Mouse (Mus musculus) MEL (cell line): ENCODE results near the gene Acin1. TPM values are rescaled to one million over a fixed set of nuclear protein-coding genes. Genes with fewer than 3 reads are reported as not detected.

Source experiments
- DNase-seq: peaks from one replicate; pipeline ENCODE4 v3.0.0; 2011; ENCODE audit warnings: low read depth, low spot score
- H3K27ac ChIP-seq: 2 replicates; pipeline ENCODE4 v1.5.1; 2012; ENCODE audit warnings: low read depth, mild to moderate bottlenecking, control low read depth, low read length, moderate library complexity; ENCODE audit not compliant: control insufficient read depth
- H3K27me3 ChIP-seq, 2 experiments: fragments of 150-350 bp in 1 of 2; sonication (generic) in 1 of 2; 2 replicates each; pipeline ENCODE4 v1.6.1; 2012; ENCODE audit warnings: low read length in 2 of 2, mild to moderate bottlenecking in 2 of 2, improper control_type of control experiment in 1 of 2, moderate library complexity in 1 of 2; ENCODE audit not compliant: insufficient read depth in 2 of 2, control insufficient read depth in 1 of 2
- H3K36me3 ChIP-seq, 2 experiments: 2 replicates each; pipeline ENCODE4 v1.6.1; 2012 to 2014; ENCODE audit warnings: low read length in 2 of 2, improper control_type of control experiment in 1 of 2, inconsistent platforms in 1 of 2, mild to moderate bottlenecking in 1 of 2; ENCODE audit not compliant: insufficient read depth in 2 of 2, control insufficient read depth in 1 of 2
- H3K4me1 ChIP-seq, 2 experiments: fragments of 150-350 bp in 1 of 2; sonication (generic) in 1 of 2; 2 replicates each; pipeline ENCODE4 v1.6.1; 2012; ENCODE audit warnings: low read length in 2 of 2, improper control_type of control experiment in 1 of 2, mild to moderate bottlenecking in 1 of 2; ENCODE audit not compliant: insufficient read depth in 2 of 2, control insufficient read depth in 1 of 2
- H3K4me3 ChIP-seq, 2 experiments: fragments of 150-350 bp in 1 of 2; sonication (generic) in 1 of 2; 2 replicates each; pipeline ENCODE4 v1.5.1; 2012; ENCODE audit warnings: low read depth in 2 of 2, low read length in 2 of 2, mild to moderate bottlenecking in 2 of 2, moderate library complexity in 2 of 2, control low read depth in 1 of 2, improper control_type of control experiment in 1 of 2; ENCODE audit not compliant: control insufficient read depth in 1 of 2, insufficient read depth in 1 of 2
- H3K79me2 ChIP-seq: 2 replicates; pipeline ENCODE4 v1.6.1; 2012; ENCODE audit warnings: mild to moderate bottlenecking, low read length, moderate library complexity; ENCODE audit not compliant: control insufficient read depth, poor library complexity, insufficient read depth
- H3K9ac ChIP-seq: 2 replicates; pipeline ENCODE4 v1.6.1; 2012; ENCODE audit warnings: low read depth, mild to moderate bottlenecking, control low read depth, low read length, moderate library complexity; ENCODE audit not compliant: control insufficient read depth, poor library complexity, severe bottlenecking
- H3K9me3 ChIP-seq: fragments of 150-350 bp; sonication (generic); replicated peaks from 2 replicates; pipeline ENCODE4 v1.6.1; 2012; ENCODE audit warnings: mild to moderate bottlenecking, low read length, improper control_type of control experiment, moderate library complexity; ENCODE audit not compliant: insufficient read depth
- BHLHE40 ChIP-seq: IDR thresholded peaks from 2 replicates; pipeline ENCODE4 v1.6.1; 2012; ENCODE audit warnings: low read depth, mild to moderate bottlenecking, inconsistent platforms, low read length, improper control_type of control experiment, borderline replicate concordance
- CHD1 ChIP-seq: IDR thresholded peaks from 2 replicates; pipeline ENCODE4 v1.6.1; 2012; ENCODE audit warnings: low read depth, mild to moderate bottlenecking, inconsistent platforms, low read length, improper control_type of control experiment
- CHD2 ChIP-seq: IDR thresholded peaks from 2 replicates; pipeline ENCODE4 v1.6.1; 2011; ENCODE audit warnings: low read length, improper control_type of control experiment
- CTCF ChIP-seq, 3 experiments: IDR thresholded peaks in 2 of 3; conservative IDR thresholded peaks in 1 of 3; 2 replicates each; pipeline ENCODE4 v1.5.1; 2011 to 2012; ENCODE audit warnings: low read length in 3 of 3, low read depth in 2 of 3, mild to moderate bottlenecking in 2 of 3, improper control_type of control experiment in 1 of 3, inconsistent platforms in 1 of 3, mixed read lengths in 1 of 3, moderate library complexity in 1 of 3; ENCODE audit not compliant: control insufficient read depth in 1 of 3, insufficient read depth in 1 of 3, poor library complexity in 1 of 3, severe bottlenecking in 1 of 3
- E2F4 ChIP-seq: IDR thresholded peaks from 2 replicates; pipeline ENCODE4 v1.6.1; 2011; ENCODE audit warnings: low read depth, low read length, improper control_type of control experiment, borderline replicate concordance
- ELF1 ChIP-seq: IDR thresholded peaks from 2 replicates; pipeline ENCODE4 v1.6.1; 2014; ENCODE audit warnings: low read depth, mild to moderate bottlenecking, inconsistent platforms, low read length, improper control_type of control experiment, moderate library complexity
- EP300 ChIP-seq, 2 experiments: IDR thresholded peaks; 2 replicates each; pipeline ENCODE4 v1.6.1; 2011; ENCODE audit warnings: improper control_type of control experiment in 2 of 2, low read length in 2 of 2, low read depth in 1 of 2, mild to moderate bottlenecking in 1 of 2
- ETS1 ChIP-seq: IDR thresholded peaks from 2 replicates; pipeline ENCODE4 v1.6.1; 2012; ENCODE audit warnings: low read depth, mild to moderate bottlenecking, inconsistent platforms, low read length, improper control_type of control experiment, moderate library complexity
- GATA1 ChIP-seq: IDR thresholded peaks from 2 replicates; pipeline ENCODE4 v1.6.1; 2011; ENCODE audit warnings: low read depth, low read length, improper control_type of control experiment
- HCFC1 ChIP-seq: IDR thresholded peaks from 2 replicates; pipeline ENCODE4 v1.6.1; 2012; ENCODE audit warnings: low read depth, mild to moderate bottlenecking, inconsistent platforms, low read length, improper control_type of control experiment, moderate library complexity
- JUND ChIP-seq: IDR thresholded peaks from 2 replicates; pipeline ENCODE4 v1.6.1; 2011; ENCODE audit warnings: low read depth, mild to moderate bottlenecking, improper control_type of control experiment, low read length
- KAT2A ChIP-seq: conservative IDR thresholded peaks from 2 replicates; pipeline ENCODE4 v1.6.1; 2012; ENCODE audit warnings: low read depth, low read length, improper control_type of control experiment, inconsistent platforms
- MAFK ChIP-seq: IDR thresholded peaks from 2 replicates; pipeline ENCODE4 v1.6.1; 2011; ENCODE audit warnings: low read depth, mild to moderate bottlenecking, low read length, improper control_type of control experiment, borderline replicate concordance
- MAX ChIP-seq: IDR thresholded peaks from 2 replicates; pipeline ENCODE4 v1.6.1; 2011; ENCODE audit warnings: low read length, improper control_type of control experiment
- MAZ ChIP-seq: IDR thresholded peaks from 2 replicates; pipeline ENCODE4 v1.6.1; 2012; ENCODE audit warnings: low read depth, mild to moderate bottlenecking, inconsistent platforms, low read length, improper control_type of control experiment
- MEF2A ChIP-seq: IDR thresholded peaks from 2 replicates; pipeline ENCODE4 v1.6.1; 2014; ENCODE audit warnings: low read depth, mild to moderate bottlenecking, inconsistent platforms, low read length, improper control_type of control experiment; ENCODE audit not compliant: poor library complexity, insufficient replicate concordance, severe bottlenecking; ENCODE audit errors: extremely low read depth
- MXI1 ChIP-seq: IDR thresholded peaks from 2 replicates; pipeline ENCODE4 v1.6.1; 2011; ENCODE audit warnings: mild to moderate bottlenecking, low read depth, low read length, improper control_type of control experiment
- MYB ChIP-seq: IDR thresholded peaks from 2 replicates; pipeline ENCODE4 v1.6.1; 2011; ENCODE audit warnings: mild to moderate bottlenecking, low read depth, low read length, improper control_type of control experiment
- MYC ChIP-seq: IDR thresholded peaks from 2 replicates; pipeline ENCODE4 v1.6.1; 2011; ENCODE audit warnings: low read depth, mild to moderate bottlenecking, low read length, improper control_type of control experiment, moderate library complexity
- NELFE ChIP-seq: IDR thresholded peaks from 2 replicates; pipeline ENCODE4 v1.6.1; 2011; ENCODE audit warnings: low read depth, low read length, improper control_type of control experiment
- NRF1 ChIP-seq: IDR thresholded peaks from 2 replicates; pipeline ENCODE4 v1.6.1; 2014; ENCODE audit warnings: low read depth, mild to moderate bottlenecking, inconsistent platforms, low read length, improper control_type of control experiment, moderate library complexity; ENCODE audit not compliant: poor library complexity, insufficient read depth, severe bottlenecking
- POLR2AphosphoS2 ChIP-seq: IDR thresholded peaks from 2 replicates; pipeline ENCODE4 v1.6.1; 2011; ENCODE audit warnings: low read length, improper control_type of control experiment
- POLR2AphosphoS5 ChIP-seq: IDR thresholded peaks from 2 replicates; pipeline ENCODE4 v1.6.1; 2012; ENCODE audit warnings: low read depth, borderline replicate concordance, mild to moderate bottlenecking, inconsistent platforms, low read length, moderate library complexity, mixed read lengths
- RAD21 ChIP-seq: IDR thresholded peaks from 2 replicates; pipeline ENCODE4 v1.6.1; 2011; ENCODE audit warnings: mild to moderate bottlenecking, low read depth, low read length, improper control_type of control experiment
- RCOR1 ChIP-seq: IDR thresholded peaks from 2 replicates; pipeline ENCODE4 v1.6.1; 2012; ENCODE audit warnings: low read depth, mild to moderate bottlenecking, inconsistent platforms, low read length, improper control_type of control experiment
- SIN3A ChIP-seq: IDR thresholded peaks from 2 replicates; pipeline ENCODE4 v1.6.1; 2012; ENCODE audit warnings: low read length, improper control_type of control experiment, inconsistent platforms
- SMC3 ChIP-seq: IDR thresholded peaks from 2 replicates; pipeline ENCODE4 v1.6.1; 2011; ENCODE audit warnings: low read depth, low read length, improper control_type of control experiment
- TAL1 ChIP-seq: IDR thresholded peaks from 2 replicates; pipeline ENCODE4 v1.6.1; 2012; ENCODE audit warnings: mild to moderate bottlenecking, inconsistent platforms, low read length, moderate library complexity, mixed read lengths
- TBP ChIP-seq: IDR thresholded peaks from 2 replicates; pipeline ENCODE4 v1.8.0; 2011; ENCODE audit warnings: low read depth, low read length, improper control_type of control experiment
- TCF12 ChIP-seq: IDR thresholded peaks from 2 replicates; pipeline ENCODE4 v1.6.1; 2014; ENCODE audit warnings: low read depth, mild to moderate bottlenecking, inconsistent platforms, low read length, improper control_type of control experiment, moderate library complexity
- UBTF ChIP-seq: IDR thresholded peaks from 2 replicates; pipeline ENCODE4 v1.6.1; 2012; ENCODE audit warnings: low read depth, mild to moderate bottlenecking, inconsistent platforms, low read length, improper control_type of control experiment, moderate library complexity, borderline replicate concordance; ENCODE audit not compliant: insufficient read depth
- USF1 ChIP-seq: IDR thresholded peaks from 2 replicates; pipeline ENCODE4 v1.6.1; 2014; ENCODE audit warnings: low read depth, mild to moderate bottlenecking, inconsistent platforms, low read length, improper control_type of control experiment, moderate library complexity
- USF2 ChIP-seq, 2 experiments: IDR thresholded peaks; 2 replicates each; pipeline ENCODE4 v1.6.1; 2011 to 2012; ENCODE audit warnings: improper control_type of control experiment in 2 of 2, low read length in 2 of 2, borderline replicate concordance in 1 of 2, inconsistent platforms in 1 of 2, low read depth in 1 of 2, mild to moderate bottlenecking in 1 of 2; ENCODE audit not compliant: insufficient read depth in 1 of 2
- ZC3H11A ChIP-seq: IDR thresholded peaks from 2 replicates; pipeline ENCODE4 v1.6.1; 2012; ENCODE audit warnings: low read depth, mild to moderate bottlenecking, inconsistent platforms, low read length, improper control_type of control experiment
- ZKSCAN1 ChIP-seq: IDR thresholded peaks from 2 replicates; pipeline ENCODE4 v1.6.1; 2012; ENCODE audit warnings: low read depth, mild to moderate bottlenecking, inconsistent platforms, low read length, improper control_type of control experiment, moderate library complexity
- ZMIZ1 ChIP-seq: IDR thresholded peaks from 2 replicates; pipeline ENCODE4 v1.6.1; 2012; ENCODE audit warnings: low read depth, mild to moderate bottlenecking, inconsistent platforms, low read length, improper control_type of control experiment, moderate library complexity
- ZNF384 ChIP-seq: IDR thresholded peaks from 2 replicates; pipeline ENCODE4 v1.6.1; 2012; ENCODE audit warnings: low read depth, mild to moderate bottlenecking, inconsistent platforms, low read length, improper control_type of control experiment
- polyA plus RNA-seq, 2 experiments: library from polyadenylated mRNA; stranded (reverse) in 1 of 2; unstranded in 1 of 2; fragments of >175 nt in 1 of 2; fragments of >200 nt in 1 of 2; gene quantifications; 2 replicates each; pipeline versions ENCODE4 v1.2.1 to v1.2.4; 2012; ENCODE audit warnings: low replicate concordance in 2 of 2, low read depth in 1 of 2; ENCODE audit not compliant: insufficient read length in 2 of 2, insufficient read depth in 1 of 2, missing spikeins in 1 of 2
- total RNA-seq: library from RNA; depleted of rRNA; stranded (reverse); fragments of 300-350 nt; gene quantifications from 2 replicates; pipeline ENCODE4 v1.2.3, GENCODE M21; 2012

Acin1 gene
- total and polyA plus RNA-seq, 3 experiments, result 103 to 248 (median 115) TPM

- Histone ChIP-seq H3K27ac (peak overlapping the region; percentile 93), H3K9me3 (no peaks in the 10 kb centered on the region), H3K79me2 (peaks cover 24% of the 10 kb centered on the region), H3K4me1 (peaks cover 3 to 24% of the 10 kb centered on the region in 2 experiments), H3K4me3 (peak overlapping the region; percentile 96 to 97), H3K36me3 (peaks cover 9 to 30% of the 10 kb centered on the region in 2 experiments), H3K9ac (peak overlapping the region; percentile 96), H3K27me3 (no peaks in the 10 kb centered on the region)
- DNase-seq, result peak; percentile 93
- TF ChIP-seq ZKSCAN1 (no peak), MYB (no peak), JUND (no peak), ZC3H11A (no peak), MAX (peak; percentile 53; the same call in 1 of the 2 replicates), ETS1 (0 out of 2 replicates have a peak, but pooled peaks have one; percentile 31), ZNF384 (no peak), ELF1 (0 out of 2 replicates have a peak, but pooled peaks have one; percentile 47), POLR2AphosphoS2 (peak; percentile 93), CTCF (IDR thresholded peaks at IDR 0.05 in 2 of 3, conservative IDR thresholded peaks at IDR 0.05 in 1 of 3; ENCODE audit: control insufficient read depth in 1 of 3, insufficient read depth in 1 of 3, low read depth in 2 of 3, low read length in 3 of 3, poor library complexity in 1 of 3, severe bottlenecking in 1 of 3) (no peak), MAZ (peak; percentile 86), ZMIZ1 (peak; percentile 63; the same call in 1 of the 2 replicates), EP300 (IDR thresholded peaks at IDR 0.05; ENCODE audit: low read depth in 1 of 2, low read length in 2 of 2) (no peak), TAL1 (no peak), USF1 (no peak), CHD2 (no peak), RAD21 (no peak), TCF12 (peak; percentile 62), SMC3 (no peak), NELFE (peak; percentile 83), MXI1 (peak; percentile 47; the same call in 1 of the 2 replicates), E2F4 (no peak), MAFK (no peak), HCFC1 (peak; percentile 78), MYC (peak; percentile 38; the same call in 1 of the 2 replicates), GATA1 (no peak), POLR2AphosphoS5 (0 out of 2 replicates have a peak, but pooled peaks have one; percentile 29), KAT2A (peak; percentile 26; the same call in 1 of the 2 replicates), SIN3A (peak; percentile 60; the same call in 1 of the 2 replicates), CHD1 (peak; percentile 91; the same call in 1 of the 2 replicates), USF2 (IDR thresholded peaks at IDR 0.05; ENCODE audit: borderline replicate concordance in 1 of 2, insufficient read depth in 1 of 2, low read depth in 1 of 2, low read length in 2 of 2) (no peak), RCOR1 (no peak), UBTF (no peak), BHLHE40 (no peak), NRF1 (no peak; the same call in 1 of the 2 replicates), TBP (peak; percentile 57; the same call in 1 of the 2 replicates), MEF2A (no peak)
Observed at GRCm38 (mm10) chr14:54653496-54653895, 33.2 kb downstream of the Acin1 start.
